Mouse (Mus musculus) left cerebral cortex, postnatal 25 days (tissue): Measurements from ENCODE around the gene Ubap1l. TPM values are rescaled to one million over a fixed set of nuclear protein-coding genes. Genes with fewer than 3 reads are reported as not detected.

Source experiments
- DNase-seq, 2 experiments: peaks; one replicate each; pipeline ENCODE4 v3.0.0; 2022; ENCODE audit warnings: low spot score in 2 of 2, mixed read lengths in 1 of 2
- intact Hi-C: fragments of 180-260 bp; cut with DNase I; formaldehyde crosslinking; loops from one replicate; pipeline ENCODE4 v1.15.1; 2025
- total RNA-seq, 2 experiments: library from RNA; stranded (reverse); gene quantifications; 2 replicates each; pipeline ENCODE4 v1.2.3; 2021

Ubap1l gene
- total RNA-seq, 2 experiments from 2014 or later = 3.3 to 5.8 TPM

DNA sequence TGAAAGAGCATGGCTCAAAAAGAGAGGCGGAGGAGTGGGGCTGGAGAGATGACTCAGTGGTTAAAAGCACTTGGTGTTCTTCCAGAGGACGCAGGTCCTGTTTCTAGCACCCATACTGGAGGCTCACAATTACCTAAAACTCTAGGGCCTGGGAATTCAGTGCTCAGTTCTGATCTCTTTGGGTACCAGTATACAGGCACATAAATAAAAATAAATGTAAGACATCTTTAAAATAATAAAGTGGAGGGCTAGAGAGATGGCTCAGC lies 44.3 kb downstream of the Ubap1l start:
- no peak for DNase-seq
- intact Hi-C loops = no loop called here

- intact Hi-C loops = no loop called here
- no peak for DNase-seq
Measured at GRCm38 (mm10) chr9:65407327-65407726, 46.5 kb downstream of the Ubap1l start.

GRCm38 (mm10) chr9:65407861-65408260 lies 47.0 kb downstream of the Ubap1l start:
- DNase-seq = no peak
- intact Hi-C loops = no loop called here

DNA sequence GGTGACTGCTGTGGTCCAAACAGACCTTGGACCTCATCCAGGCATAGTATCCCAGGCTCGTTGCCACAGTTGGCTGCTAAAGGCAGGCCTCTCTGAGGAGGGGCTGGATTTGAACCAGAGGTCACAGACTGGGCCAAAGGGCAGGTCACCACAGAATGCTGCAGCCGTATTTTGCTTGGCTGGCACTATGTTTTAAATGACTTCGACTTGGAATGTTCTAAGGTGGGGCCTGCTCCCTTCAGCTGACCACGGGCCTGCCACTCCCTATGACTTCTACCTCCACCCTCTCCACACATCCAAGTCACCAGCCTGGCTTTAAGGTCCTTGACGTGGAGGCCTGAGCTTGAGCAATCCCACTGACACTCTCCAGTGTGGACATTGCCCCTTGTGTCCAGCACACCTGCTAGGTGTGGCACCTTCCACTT lies 48.0 kb downstream of the Ubap1l start:
- DNase-seq = no peak
- intact Hi-C loops = no loop called here

DNA sequence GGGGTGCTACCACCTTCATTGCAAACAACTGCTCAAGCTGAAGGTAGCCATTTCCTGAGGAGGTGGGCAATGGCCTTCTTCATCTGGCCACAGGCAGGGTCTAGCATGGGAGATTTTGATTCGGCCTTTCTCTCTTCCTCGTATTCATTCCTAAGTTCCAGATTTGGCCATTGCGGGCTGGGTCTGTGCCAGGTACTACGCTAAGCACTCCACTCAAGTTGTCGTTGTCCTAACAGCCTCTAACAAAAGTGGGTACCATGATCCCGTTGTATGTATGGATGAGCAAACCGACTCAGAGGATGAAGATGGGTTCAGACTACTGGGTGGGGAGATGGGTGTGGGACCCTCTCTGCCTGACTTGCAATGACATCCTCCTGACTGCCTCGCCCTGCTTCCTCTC lies 49.5 kb downstream of the Ubap1l start:
- intact Hi-C loops = no loop called here
- DNase-seq = no peak

DNA sequence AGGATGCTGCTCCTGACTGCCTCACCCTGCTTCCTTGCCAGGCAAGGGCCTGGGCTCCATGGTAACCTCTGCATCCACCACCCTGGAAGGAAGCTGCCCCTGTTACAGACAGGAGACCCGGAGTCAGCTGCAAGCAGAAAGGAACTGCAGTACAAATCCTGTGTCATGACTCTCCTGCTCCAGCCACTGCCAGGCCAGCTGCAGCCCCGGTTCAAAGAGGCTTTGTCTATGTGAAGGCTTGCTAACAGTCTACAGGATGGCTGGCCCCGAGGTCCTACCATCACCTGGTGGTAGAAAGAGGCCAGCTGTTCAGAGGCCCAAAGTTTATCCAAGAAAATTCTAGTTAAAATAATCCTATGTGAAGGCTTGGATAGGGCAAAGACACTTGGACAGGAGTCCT lies 50.5 kb downstream of the Ubap1l start:
- intact Hi-C loops = no loop called here
- DNase-seq = no peak

DNA sequence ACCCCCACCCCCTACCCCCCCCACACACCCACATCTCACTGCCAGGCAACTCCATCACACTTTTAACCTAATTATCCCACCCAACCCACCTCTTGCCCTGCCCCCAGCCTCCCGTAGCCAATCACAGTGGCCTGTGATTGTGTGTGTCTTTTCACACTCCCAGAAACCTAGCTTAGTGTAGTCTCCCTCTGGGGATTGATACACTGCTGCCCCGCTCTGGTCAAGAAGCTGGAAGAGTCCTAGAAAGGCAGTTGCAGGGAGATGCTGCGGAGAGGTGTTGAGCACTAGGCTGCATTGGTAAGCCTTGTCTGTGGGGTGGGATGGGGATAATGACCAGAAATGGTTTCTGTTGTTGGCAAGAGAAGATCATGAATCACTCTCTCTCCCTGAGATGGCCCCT lies 56.9 kb downstream of the Ubap1l start:
- DNase-seq = no peak
- intact Hi-C loops = no loop called here

DNA sequence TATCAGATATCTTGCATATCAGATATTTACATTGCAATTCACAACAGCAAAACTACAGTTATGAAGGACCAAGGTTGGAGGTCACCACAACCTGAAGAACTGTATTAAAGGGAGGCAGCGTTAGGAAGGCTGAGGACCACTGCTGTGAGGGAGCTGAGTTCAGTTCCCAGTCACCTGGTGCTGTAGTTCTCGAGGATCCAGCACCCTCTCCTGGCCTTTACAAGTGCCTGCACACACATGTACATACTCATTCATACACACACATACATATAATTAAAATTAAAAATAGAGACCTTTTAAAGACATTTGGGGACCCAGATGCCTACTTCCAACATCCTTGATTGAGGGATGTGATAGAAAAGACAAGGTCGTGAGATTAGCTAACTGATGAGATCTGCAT lies 58.8 kb downstream of the Ubap1l start:
- no peak for DNase-seq
- intact Hi-C loops = no loop called here

DNA sequence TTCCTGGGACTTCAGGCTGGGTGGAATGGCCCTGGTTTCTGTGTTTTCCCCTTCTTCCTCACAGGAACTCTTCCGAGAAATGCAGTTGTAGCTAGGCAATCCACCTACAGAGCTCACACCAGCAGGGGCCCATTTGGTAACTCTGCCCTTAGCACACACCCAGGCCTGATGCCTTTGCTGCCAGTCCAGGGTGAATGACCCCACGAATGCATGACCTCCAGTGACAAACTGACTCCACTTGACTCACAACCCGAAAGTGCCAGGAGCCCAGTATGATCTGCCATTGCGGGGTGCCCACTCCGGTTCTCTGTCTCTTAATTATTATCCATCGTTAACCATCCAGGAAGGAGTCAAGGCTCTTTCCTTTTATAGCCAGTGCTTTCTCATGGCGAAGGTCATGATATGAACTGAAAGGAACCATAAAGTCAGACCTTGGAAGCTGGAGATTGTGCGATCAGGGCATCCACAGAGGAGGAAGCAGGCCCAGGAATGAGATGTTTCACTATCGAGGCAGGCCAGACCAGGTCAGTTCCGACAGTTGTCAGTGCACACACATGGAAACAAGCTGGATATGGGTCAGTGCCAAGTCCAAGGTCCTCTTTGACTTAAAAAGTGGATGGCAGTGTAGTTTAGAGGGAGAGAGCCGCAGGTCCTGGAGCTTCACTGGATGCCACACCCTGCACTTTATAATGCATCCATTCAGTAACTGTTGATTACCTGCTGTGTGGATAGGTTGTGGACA lies 62.1 kb downstream of the Ubap1l start, which contains the start of gene Slc51b:
TSS of gene Slc51b (minus strand) at position 196 of the 742 bp plus-strand sequence.
- intact Hi-C loops = no loop called here
- no peak for DNase-seq

GRCm38 (mm10) chr9:65424393-65424792 lies 63.6 kb downstream of the Ubap1l start:
- DNase-seq = no peak
- intact Hi-C loops = no loop called here

GRCm38 (mm10) chr9:65427511-65427910 lies 66.7 kb downstream of the Ubap1l start:
- intact Hi-C loops = no loop called here
- no peak for DNase-seq

DNA sequence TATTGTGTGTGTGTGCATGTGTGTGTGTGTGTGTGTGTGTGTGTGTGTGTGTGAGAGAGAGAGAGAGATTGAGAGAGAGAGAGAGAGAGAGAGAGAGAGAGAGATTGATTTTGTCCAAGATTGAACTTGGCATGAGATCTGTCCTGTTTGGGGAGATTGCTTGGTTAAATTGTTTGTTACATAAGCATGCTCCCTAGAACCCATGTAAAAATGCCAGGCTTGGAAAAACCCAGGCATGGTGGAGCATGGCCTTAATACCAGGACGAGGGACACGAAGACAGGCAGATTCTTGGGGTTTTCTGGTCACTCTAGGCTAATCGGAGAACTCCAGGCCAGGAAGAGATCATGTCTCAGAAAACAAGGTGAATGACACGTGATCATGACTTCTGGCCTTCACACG lies 67.2 kb downstream of the Ubap1l start:
- no peak for DNase-seq
- intact Hi-C loops = no loop called here

Other genes starting within 250 kb of the Ubap1l start
- gene Igdcc3, start 219.9 kb upstream of the Ubap1l start, total RNA-seq = 1 to 10 TPM; 1.5 to 2.2 TPM
- gene Parp16, start 165.7 kb upstream of the Ubap1l start, total RNA-seq = 1 to 10 TPM; 3.3 to 3.6 TPM
- gene Cilp, start 95.9 kb upstream of the Ubap1l start, total RNA-seq = under 1 TPM; 0.07 to 0.09 TPM
- gene Clpx, start 66.8 kb upstream of the Ubap1l start, total RNA-seq = 10 to 100 TPM; 28.9 to 29.6 TPM
- 10 to 100 TPM; 28.0 to 29.1 TPM for gene Pdcd7, start 14.9 kb upstream of the Ubap1l start, total RNA-seq
- gene Kbtbd13, start 30.6 kb downstream of the Ubap1l start, total RNA-seq = under 1 TPM; 0.11 to 0.32 TPM
- 1 to 10 TPM; 2.7 to 3.4 TPM for gene Rasl12, start 37.5 kb downstream of the Ubap1l start, total RNA-seq
- gene Slc51b, start 61.9 kb downstream of the Ubap1l start, total RNA-seq = not detected
- 10 to 100 TPM; 17.4 to 19.2 TPM for gene Mtfmt, start 74.7 kb downstream of the Ubap1l start, total RNA-seq
- 10 to 100 TPM; 27.8 to 32.1 TPM for gene Spg21, start 99.9 kb downstream of the Ubap1l start, total RNA-seq
- 1 to 10 TPM; 2.8 to 3.7 TPM for gene Ankdd1a, start 159.2 kb downstream of the Ubap1l start, total RNA-seq
- 10 to 100 TPM; 13.3 to 17.0 TPM for gene Plekho2, start 219.0 kb downstream of the Ubap1l start, total RNA-seq
- under 1 TPM; 0.27 to 0.46 TPM for gene Pif1, start 226.1 kb downstream of the Ubap1l start, total RNA-seq